Mouse (Mus musculus) layer of hippocampus, adult 18-20 months (tissue): ENCODE results near the gene Olfr1048. TPM values are rescaled to one million over a fixed set of nuclear protein-coding genes. Genes with fewer than 3 reads are reported as not detected.
"Not testable (repeated sequence)": the region's sequence is repeated elsewhere in the genome, so short reads cannot be mapped to it uniquely, and the experiment has no call there.

Experiments used
- DNase-seq, 2 experiments: peaks; one replicate each; pipeline ENCODE4 v3.0.0; 2022; ENCODE audit warnings: low spot score in 2 of 2
- long read RNA-seq: library from polyadenylated mRNA; stranded (forward); transcript quantifications from one replicate; pipeline ENCODE4 v2.0.0, GENCODE M21; 2021
- total RNA-seq, 2 experiments: library from RNA; stranded (reverse); gene quantifications; 2 replicates each; pipeline ENCODE4 v1.2.3; 2021

The Olfr1048 gene
- total RNA-seq = not detected
- long read RNA-seq = 0 reads

- no peak for DNase-seq
Measured at GRCm38 (mm10) chr2:86240189-86240588, at the start of gene Olfr1048. TSS of gene Olfr1048 (minus strand) at chr2:86240289.

- DNase-seq = not testable (repeated sequence)
Measured at GRCm38 (mm10) chr2:86278988-86279387, 38.9 kb upstream of the Olfr1048 start, which contains the start of gene Olfr1051. TSS of gene Olfr1051 (minus strand) at chr2:86279088.

- not testable (repeated sequence) for DNase-seq
Measured at GRCm38 (mm10) chr2:86258228-86258627, 18.1 kb upstream of the Olfr1048 start, which contains the start of gene Olfr1049. TSS of gene Olfr1049 (minus strand) at chr2:86258328.

- no peak for DNase-seq
Measured at GRCm38 (mm10) chr2:86231301-86231700, 8.8 kb downstream of the Olfr1048 start, which contains the start of gene Olfr1047. TSS of gene Olfr1047 (minus strand) at chr2:86231401.

- DNase-seq = no peak
Measured at GRCm38 (mm10) chr2:86219214-86219613, 20.9 kb downstream of the Olfr1048 start, which contains the start of gene Olfr1046. TSS of gene Olfr1046 (minus strand) at chr2:86219314.

- DNase-seq = no peak
Measured at GRCm38 (mm10) chr2:86202909-86203308, 37.2 kb downstream of the Olfr1048 start, which contains the start of gene Olfr1045. TSS of gene Olfr1045 (minus strand) at chr2:86203009.

- DNase-seq = no peak
Measured at GRCm38 (mm10) chr2:86195863-86196262, 44.2 kb downstream of the Olfr1048 start.

GRCm38 (mm10) chr2:86185583-86185982 is 54.5 kb downstream of the Olfr1048 start, which contains the start of gene Olfr52:
TSS of gene Olfr52 (minus strand) at chr2:86185683.
- no peak for DNase-seq

Other genes starting within 250 kb of the Olfr1048 start
- gene Olfr1031, start 250.0 kb downstream of the Olfr1048 start, total RNA-seq = not detected
- not detected for gene Olfr1032, start 234.7 kb downstream of the Olfr1048 start, total RNA-seq
- not detected for gene Olfr1033, start 219.7 kb downstream of the Olfr1048 start, total RNA-seq
- not detected for gene Olfr1034, start 194.4 kb downstream of the Olfr1048 start, total RNA-seq
- gene Olfr1036, start 166.3 kb downstream of the Olfr1048 start, total RNA-seq = not detected
- gene Olfr1037, start 152.9 kb downstream of the Olfr1048 start, total RNA-seq = not detected
- not detected for gene Olfr1039, start 104.4 kb downstream of the Olfr1048 start, total RNA-seq
- gene Olfr1040, start 93.6 kb downstream of the Olfr1048 start, total RNA-seq = not detected
- not detected for gene Olfr1042, start 78.5 kb downstream of the Olfr1048 start, total RNA-seq
- not detected for gene Olfr1043, start 72.8 kb downstream of the Olfr1048 start, total RNA-seq
- gene Olfr1044, start 62.5 kb downstream of the Olfr1048 start, total RNA-seq = not detected
- gene Olfr52, start 54.6 kb downstream of the Olfr1048 start, total RNA-seq = not detected
- not detected for gene Olfr1045, start 37.3 kb downstream of the Olfr1048 start, total RNA-seq
- gene Olfr1046, start 21.0 kb downstream of the Olfr1048 start, total RNA-seq = not detected
- not detected for gene Olfr1047, start 8.9 kb downstream of the Olfr1048 start, total RNA-seq
- not detected for gene Olfr1049, start 18.0 kb upstream of the Olfr1048 start, total RNA-seq
- gene Olfr1051, start 38.8 kb upstream of the Olfr1048 start, total RNA-seq = not detected
- gene Olfr1052, start 52.2 kb upstream of the Olfr1048 start, total RNA-seq = not detected
- not detected for gene Olfr1053, start 75.0 kb upstream of the Olfr1048 start, total RNA-seq
- gene Olfr1054, start 95.1 kb upstream of the Olfr1048 start, total RNA-seq = not detected
- gene Olfr1055, start 110.0 kb upstream of the Olfr1048 start, total RNA-seq = not detected
- gene Olfr1056, start 122.2 kb upstream of the Olfr1048 start, total RNA-seq = not detected
- not detected for gene Olfr1057, start 138.1 kb upstream of the Olfr1048 start, total RNA-seq
- not detected for gene Olfr1058, start 148.3 kb upstream of the Olfr1048 start, total RNA-seq
- gene Olfr1061, start 173.8 kb upstream of the Olfr1048 start, total RNA-seq = not detected
- gene Olfr1062, start 186.5 kb upstream of the Olfr1048 start, total RNA-seq = not detected
- not detected for gene Olfr1065, start 210.3 kb upstream of the Olfr1048 start, total RNA-seq
- not detected for gene Olfr1066, start 216.0 kb upstream of the Olfr1048 start, total RNA-seq
- not detected for gene Olfr228, start 247.1 kb upstream of the Olfr1048 start, total RNA-seq